ENCODE assay signal across 26 mouse cellular contexts in genomic region chr1:18531702-18532101, GRCm38 (mm10).
DNase-seq lines count a peak whose midpoint lies in the region; ATAC-seq and TF ChIP-seq lines count a peak whose summit lies in the region.
"Had no signal": no experiment of that assay in that cellular context is flagged by ENCODE, and none has a peak within 500 bp of the region (broad histone marks: within the 10 kb centered on the region; RNA-seq: fewer than 3 reads in every experiment).

No protein-coding gene starts in this region.

- H3K4me1 ChIP-seq in kidney, postnatal 0 days (replicated peaks; ENCODE audit: insufficient read depth, low read length) = no peaks in the 10 kb centered on the region
- no peaks in the 10 kb centered on the region for H3K4me1 ChIP-seq in intestine, embryonic 15.5 days (replicated peaks)
- no peaks in the 10 kb centered on the region for H3K4me1 ChIP-seq in intestine, postnatal 0 days (replicated peaks; ENCODE audit: control insufficient read depth, insufficient read depth, low read length)
- H3K4me1 ChIP-seq in stomach, embryonic 16.5 days (ENCODE audit: control insufficient read depth, insufficient read depth, low read length) = no peaks in the 10 kb centered on the region
- H3K4me1 ChIP-seq: embryonic facial prominence, embryonic 10.5 days; embryonic facial prominence, embryonic 12.5 days; forebrain, embryonic 10.5 days; forebrain, embryonic 12.5 days had no signal

- no peak overlapping the region for H3K27ac ChIP-seq in kidney, postnatal 0 days
- H3K27ac ChIP-seq in intestine, embryonic 15.5 days = no peak overlapping the region
- H3K27ac ChIP-seq in intestine, postnatal 0 days (ENCODE audit: low read depth, low read length) = no peak overlapping the region
- H3K27ac ChIP-seq in stomach, embryonic 16.5 days (ENCODE audit: low read length) = no peak overlapping the region
- H3K27ac ChIP-seq: embryonic facial prominence, embryonic 10.5 days; embryonic facial prominence, embryonic 12.5 days; forebrain, embryonic 10.5 days; forebrain, embryonic 12.5 days had no signal

- WGBS in kidney, postnatal 0 days = 95% methylated on average over 1 of the region's 1 CpGs
- 80% methylated on average over 1 of the region's 1 CpGs for WGBS in intestine, embryonic 15.5 days
- 93% methylated on average over 1 of the region's 1 CpGs for WGBS in intestine, postnatal 0 days
- WGBS in stomach, embryonic 16.5 days = 89% methylated on average over 1 of the region's 1 CpGs

- DNase-seq in kidney, postnatal 0 days (ENCODE audit: low spot score) = no peak
- DNase-seq in kidney, adult 8-10 months = no peak
- DNase-seq in layer of hippocampus, adult 18-20 months (ENCODE audit: low spot score in 2 of 2) = no peak
- DNase-seq in layer of hippocampus, adult 11-12 months (ENCODE audit: low spot score) = no peak
- DNase-seq: adrenal gland, adult 8-10 months; adrenal gland, postnatal 14 days; adrenal gland, postnatal 36 days; B cell, adult 2 months; cerebellum, adult 11-12 months; cerebellum, adult 2 months; cerebellum, adult 9-10 months; cerebellum, postnatal 10 days; cerebellum, postnatal 25 days had no signal

- 0 out of 2 replicates have a peak, but pooled peaks have one; percentile 21 for ATAC-seq in kidney, postnatal 0 days (replicated peaks; ENCODE audit: low FRiP score, low read depth)
- ATAC-seq in intestine, embryonic 15.5 days = peak; percentile 92
- ATAC-seq in intestine, postnatal 0 days = peak; percentile 100
- 0 out of 2 replicates have a peak, but pooled peaks have one; percentile 25 for ATAC-seq in stomach, embryonic 16.5 days (ENCODE audit: insufficient read depth, low FRiP score)
- ATAC-seq: activated CD4-positive, CD25-positive, alpha-beta regulatory T cell, adult 4 months; CD4-positive, CD25-positive, alpha-beta regulatory T cell, adult 4 months; forebrain, embryonic 14.5 days; Patski had no signal

- H3K9ac ChIP-seq in kidney, postnatal 0 days (ENCODE audit: low read depth, low read length) = no peak overlapping the region
- H3K9ac ChIP-seq in intestine, embryonic 15.5 days = no peak overlapping the region
- H3K9ac ChIP-seq in intestine, postnatal 0 days (ENCODE audit: low read depth, low read length) = no peak overlapping the region
- no peak overlapping the region for H3K9ac ChIP-seq in stomach, embryonic 16.5 days (ENCODE audit: low read length)
- H3K9ac ChIP-seq: embryonic facial prominence, embryonic 12.5 days; forebrain, embryonic 12.5 days had no signal

- H3K36me3 ChIP-seq in kidney, postnatal 0 days (ENCODE audit: insufficient read depth, low read length) = no peaks in the 10 kb centered on the region
- H3K36me3 ChIP-seq in intestine, embryonic 15.5 days = no peaks in the 10 kb centered on the region
- no peaks in the 10 kb centered on the region for H3K36me3 ChIP-seq in intestine, postnatal 0 days (ENCODE audit: control insufficient read depth, insufficient read depth)
- no peaks in the 10 kb centered on the region for H3K36me3 ChIP-seq in stomach, embryonic 16.5 days (ENCODE audit: control insufficient read depth, insufficient read depth, low read length)
- H3K36me3 ChIP-seq: embryonic facial prominence, embryonic 10.5 days; embryonic facial prominence, embryonic 12.5 days; forebrain, embryonic 10.5 days; forebrain, embryonic 12.5 days; G1E had no signal

- H3K9me3 ChIP-seq in kidney, postnatal 0 days (replicated peaks; ENCODE audit: low read length) = no peaks in the 10 kb centered on the region
- H3K9me3 ChIP-seq in intestine, embryonic 15.5 days = no peaks in the 10 kb centered on the region
- H3K9me3 ChIP-seq in intestine, postnatal 0 days (ENCODE audit: control insufficient read depth) = no peaks in the 10 kb centered on the region
- no peaks in the 10 kb centered on the region for H3K9me3 ChIP-seq in stomach, embryonic 16.5 days (replicated peaks; ENCODE audit: control insufficient read depth, low read length)
- H3K9me3 ChIP-seq: embryonic facial prominence, embryonic 12.5 days; forebrain, embryonic 12.5 days had no signal

- no peak overlapping the region for H3K4me3 ChIP-seq in kidney, postnatal 0 days (replicated peaks; ENCODE audit: low read depth, low read length)
- H3K4me3 ChIP-seq in intestine, embryonic 15.5 days (replicated peaks) = no peak overlapping the region
- H3K4me3 ChIP-seq in intestine, postnatal 0 days (ENCODE audit: low read depth, low read length) = no peak overlapping the region
- H3K4me3 ChIP-seq in stomach, embryonic 16.5 days (replicated peaks; ENCODE audit: low read length) = no peak overlapping the region
- H3K4me3 ChIP-seq: embryonic facial prominence, embryonic 10.5 days; embryonic facial prominence, embryonic 12.5 days; forebrain, embryonic 10.5 days; forebrain, embryonic 12.5 days had no signal

- no peak overlapping the region for H3K4me2 ChIP-seq in kidney, postnatal 0 days (ENCODE audit: low read length)
- H3K4me2 ChIP-seq in intestine, embryonic 15.5 days (replicated peaks) = no peak overlapping the region
- no peak overlapping the region for H3K4me2 ChIP-seq in intestine, postnatal 0 days (replicated peaks; ENCODE audit: low read depth)
- no peak overlapping the region for H3K4me2 ChIP-seq in stomach, embryonic 16.5 days (ENCODE audit: low read depth, low read length)
- H3K4me2 ChIP-seq: embryonic facial prominence, embryonic 12.5 days; forebrain, embryonic 12.5 days had no signal

- no peak for TF ChIP-seq CTCF in kidney, postnatal 0 days (IDR thresholded peaks at IDR 0.05; ENCODE audit: low read depth)
- no peak; the same call in 1 of the 2 replicates for TF ChIP-seq CTCF in intestine, postnatal 0 days (IDR thresholded peaks at IDR 0.05; ENCODE audit: low read depth)

- H3K27me3 ChIP-seq in kidney, postnatal 0 days (ENCODE audit: insufficient read depth, low read length) = no peaks in the 10 kb centered on the region
- H3K27me3 ChIP-seq in intestine, embryonic 15.5 days (replicated peaks) = no peaks in the 10 kb centered on the region
- H3K27me3 ChIP-seq in intestine, postnatal 0 days (replicated peaks; ENCODE audit: control insufficient read depth, insufficient read depth, low read length) = no peaks in the 10 kb centered on the region
- H3K27me3 ChIP-seq in stomach, embryonic 16.5 days (ENCODE audit: control insufficient read depth, insufficient read depth, low read length) = no peaks in the 10 kb centered on the region
- H3K27me3 ChIP-seq: CH12.LX; embryonic facial prominence, embryonic 12.5 days; forebrain, embryonic 12.5 days; Patski had no signal

Comparison
In these comparisons a context has a peak if more than half of its experiments do, and no peak if none do; other contexts are left out.
1. ATAC-seq: peak in every context shown above with its lines; median percentile 100 in intestine, postnatal 0 days; 92 in intestine, embryonic 15.5 days; 25 in stomach, embryonic 16.5 days; 21 in kidney, postnatal 0 days.